In genomic region chr16:38399531-38400231, GRCm38 (mm10) we compare ENCODE assay signal across 8 mouse cellular contexts. TPM values are rescaled to one million over a fixed set of nuclear protein-coding genes. Genes with fewer than 3 reads are reported as not detected.
DNase-seq lines count a peak whose midpoint lies in the region; ATAC-seq lines count a peak whose summit lies in the region.

No protein-coding gene starts in this region.

- 19% methylated on average over 17 of the region's 17 CpGs for WGBS in intestine, embryonic 14.5 days
- 24% methylated on average over 17 of the region's 17 CpGs for whole genome bisulfite sequencing in limb, embryonic 12.5 days
- 9% methylated on average over 17 of the region's 17 CpGs for WGBS in midbrain, embryonic 12.5 days

- no peaks in the 10 kb centered on the region for H3K9me3 ChIP-seq in intestine, embryonic 14.5 days (ENCODE audit: control insufficient read depth, low read length)
- H3K9me3 ChIP-seq in limb, embryonic 12.5 days, result no peaks in the 10 kb centered on the region
- H3K9me3 ChIP-seq in midbrain, embryonic 12.5 days, result no peaks in the 10 kb centered on the region

- no peaks in the 10 kb centered on the region for H3K36me3 ChIP-seq in intestine, embryonic 14.5 days (ENCODE audit: control insufficient read depth, insufficient read depth, low read length)
- no peaks in the 10 kb centered on the region for H3K36me3 ChIP-seq in limb, embryonic 12.5 days
- H3K36me3 ChIP-seq in midbrain, embryonic 12.5 days, result no peaks in the 10 kb centered on the region

- no peaks in the 10 kb centered on the region for H3K27me3 ChIP-seq in intestine, embryonic 14.5 days (replicated peaks; ENCODE audit: control insufficient read depth, insufficient read depth, low read length)
- H3K27me3 ChIP-seq in limb, embryonic 12.5 days, result no peaks in the 10 kb centered on the region
- H3K27me3 ChIP-seq in midbrain, embryonic 12.5 days, result no peaks in the 10 kb centered on the region

- H3K27ac ChIP-seq in intestine, embryonic 14.5 days (ENCODE audit: low read depth), result peak overlapping the region; percentile 1; the same call in 1 of the 2 replicates
- peak overlapping the region; percentile 68 for H3K27ac ChIP-seq in limb, embryonic 12.5 days
- H3K27ac ChIP-seq in midbrain, embryonic 12.5 days (replicated peaks), result peak overlapping the region; percentile 35

- peak overlapping the region; percentile 10; the same call in 1 of the 2 replicates for H3K4me3 ChIP-seq in intestine, embryonic 14.5 days (ENCODE audit: low read depth, low read length)
- H3K4me3 ChIP-seq in limb, embryonic 12.5 days (replicated peaks), result peak overlapping the region; percentile 22
- H3K4me3 ChIP-seq in midbrain, embryonic 12.5 days, result peak overlapping the region; percentile 25

- peaks cover 13% of the 10 kb centered on the region for H3K4me1 ChIP-seq in intestine, embryonic 14.5 days (replicated peaks; ENCODE audit: control insufficient read depth, insufficient read depth, low read length)
- H3K4me1 ChIP-seq in limb, embryonic 12.5 days (replicated peaks), result peaks cover 21% of the 10 kb centered on the region
- H3K4me1 ChIP-seq in midbrain, embryonic 12.5 days, result peaks cover 15% of the 10 kb centered on the region

- peak overlapping the region; percentile 47 for H3K4me2 ChIP-seq in intestine, embryonic 14.5 days (ENCODE audit: low read length)
- peak overlapping the region; percentile 53 for H3K4me2 ChIP-seq in limb, embryonic 12.5 days
- H3K4me2 ChIP-seq in midbrain, embryonic 12.5 days (replicated peaks), result peak overlapping the region; percentile 48

- DNase-seq in cerebellum, adult 11 months, result no peak
- DNase-seq in embryo, embryonic 10.5 days (ENCODE audit: low spot score), result peak; percentile 69
- DNase-seq in intestine, embryonic 14.5 days (ENCODE audit: low spot score), result peak; percentile 62
- peak; percentile 54 for DNase-seq in right cerebral cortex, postnatal 4 days

- H3K9ac ChIP-seq in intestine, embryonic 14.5 days (ENCODE audit: low read length), result peak overlapping the region; percentile 8
- H3K9ac ChIP-seq in limb, embryonic 12.5 days (replicated peaks), result peak overlapping the region; percentile 45
- H3K9ac ChIP-seq in midbrain, embryonic 12.5 days (replicated peaks), result 0 out of 2 replicates have a peak overlapping the region, but pooled peaks have one; percentile 17

- ATAC-seq in cerebellum, adult (ENCODE audit: insufficient number of reproducible peaks, low FRiP score, low TSS enrichment), result 0 out of 2 replicates have a peak, but pooled peaks have one; percentile 22
- peak; percentile 54 for ATAC-seq in granulocyte monocyte progenitor cell, adult 5-6 weeks (replicated peaks; ENCODE audit: poor library complexity, severe bottlenecking)
- ATAC-seq in intestine, embryonic 14.5 days (replicated peaks; ENCODE audit: low FRiP score, low TSS enrichment, low read depth), result peak; percentile 50; the same call in 1 of the 2 replicates
- peak; percentile 79; the same call in 1 of the 2 replicates for ATAC-seq in limb, embryonic 12.5 days (ENCODE audit: insufficient number of reproducible peaks, insufficient read depth, low FRiP score, low TSS enrichment, low read depth)
- ATAC-seq in midbrain, embryonic 12.5 days (ENCODE audit: low FRiP score, low read depth), result peak; percentile 87

RNA-seq across cellular contexts. Expression of gene Pla1a, which starts 33.3 kb away (rescaled TPM):
- not detected in 2 replicates for total RNA-seq in granulocyte monocyte progenitor cell, adult 5-6 weeks (2014; fragmentation: Nextera tagmentation)
- not detected in 2 replicates for total RNA-seq in granulocyte monocyte progenitor cell, adult 5-6 weeks (2017)
- polyA plus RNA-seq in intestine, embryonic 14.5 days (2014; fragmentation: Nextera tagmentation; extraction: Ambion mirVana), result 0.09 and 0.81 TPM in 2 replicates
- polyA plus RNA-seq in limb, embryonic 12.5 days (2016; fragmentation: Nextera tagmentation; extraction: Ambion mirVana), result 0.10 and 0.31 TPM in 2 replicates
- polyA plus RNA-seq in midbrain, embryonic 12.5 days (2016; fragmentation: Nextera tagmentation; extraction: Ambion mirVana), result 0.18 and 0.41 TPM in 2 replicates

RNA-seq across cellular contexts. Expression of gene Popdc2, which starts 37.7 kb away (rescaled TPM):
- total RNA-seq in granulocyte monocyte progenitor cell, adult 5-6 weeks (2014; fragmentation: Nextera tagmentation), result not detected in 2 replicates
- total RNA-seq in granulocyte monocyte progenitor cell, adult 5-6 weeks (2017), result not detected in 2 replicates
- polyA plus RNA-seq in intestine, embryonic 14.5 days (2014; fragmentation: Nextera tagmentation; extraction: Ambion mirVana), result 16.8 and 19.6 TPM in 2 replicates
- 0.70 and 1.9 TPM in 2 replicates for polyA plus RNA-seq in limb, embryonic 12.5 days (2016; fragmentation: Nextera tagmentation; extraction: Ambion mirVana)
- polyA plus RNA-seq in midbrain, embryonic 12.5 days (2016; fragmentation: Nextera tagmentation; extraction: Ambion mirVana), result 0.51 and 0.57 TPM in 2 replicates

RNA-seq across cellular contexts. Expression of gene Adprh, which starts 52.8 kb away (rescaled TPM):
- total RNA-seq in granulocyte monocyte progenitor cell, adult 5-6 weeks (2014; fragmentation: Nextera tagmentation), result 18.9 and 31.5 TPM in 2 replicates
- 10.8 and 15.0 TPM in 2 replicates for total RNA-seq in granulocyte monocyte progenitor cell, adult 5-6 weeks (2017)
- polyA plus RNA-seq in intestine, embryonic 14.5 days (2014; fragmentation: Nextera tagmentation; extraction: Ambion mirVana), result 86.6 and 90.8 TPM in 2 replicates
- polyA plus RNA-seq in limb, embryonic 12.5 days (2016; fragmentation: Nextera tagmentation; extraction: Ambion mirVana), result 142 and 147 TPM in 2 replicates
- polyA plus RNA-seq in midbrain, embryonic 12.5 days (2016; fragmentation: Nextera tagmentation; extraction: Ambion mirVana), result 138 and 141 TPM in 2 replicates

RNA-seq across cellular contexts. Expression of gene Gm21987, which starts 52.8 kb away (rescaled TPM):
- total RNA-seq in granulocyte monocyte progenitor cell, adult 5-6 weeks (2014; fragmentation: Nextera tagmentation), result not detected in 2 replicates
- total RNA-seq in granulocyte monocyte progenitor cell, adult 5-6 weeks (2017), result not detected in 2 replicates
- 0.68 TPM in 1 of 2 replicates, not detected in the other for polyA plus RNA-seq in intestine, embryonic 14.5 days (2014; fragmentation: Nextera tagmentation; extraction: Ambion mirVana)
- polyA plus RNA-seq in limb, embryonic 12.5 days (2016; fragmentation: Nextera tagmentation; extraction: Ambion mirVana), result not detected in 2 replicates
- polyA plus RNA-seq in midbrain, embryonic 12.5 days (2016; fragmentation: Nextera tagmentation; extraction: Ambion mirVana), result not detected in 2 replicates

RNA-seq across cellular contexts. Expression of gene Cox17, which starts 52.9 kb away (rescaled TPM):
- 124 and 168 TPM in 2 replicates for total RNA-seq in granulocyte monocyte progenitor cell, adult 5-6 weeks (2014; fragmentation: Nextera tagmentation)
- 185 and 260 TPM in 2 replicates for total RNA-seq in granulocyte monocyte progenitor cell, adult 5-6 weeks (2017)
- polyA plus RNA-seq in intestine, embryonic 14.5 days (2014; fragmentation: Nextera tagmentation; extraction: Ambion mirVana), result 176 and 187 TPM in 2 replicates
- polyA plus RNA-seq in limb, embryonic 12.5 days (2016; fragmentation: Nextera tagmentation; extraction: Ambion mirVana), result 114 and 117 TPM in 2 replicates
- polyA plus RNA-seq in midbrain, embryonic 12.5 days (2016; fragmentation: Nextera tagmentation; extraction: Ambion mirVana), result 118 and 130 TPM in 2 replicates

Comparison
In these comparisons a context has a peak if more than half of its experiments do, and no peak if none do; other contexts are left out.
1. ATAC-seq: peak in every context shown above with its lines; median percentile 87 in midbrain, embryonic 12.5 days; 79 in limb, embryonic 12.5 days; 54 in granulocyte monocyte progenitor cell, adult 5-6 weeks; 50 in intestine, embryonic 14.5 days; 22 in cerebellum, adult.
2. H3K27ac ChIP-seq: peak in every context shown above with its lines; median percentile 68 in limb, embryonic 12.5 days; 35 in midbrain, embryonic 12.5 days; 1 in intestine, embryonic 14.5 days.